ENCODE assay signal across 16 mouse cellular contexts in the genomic region with DNA sequence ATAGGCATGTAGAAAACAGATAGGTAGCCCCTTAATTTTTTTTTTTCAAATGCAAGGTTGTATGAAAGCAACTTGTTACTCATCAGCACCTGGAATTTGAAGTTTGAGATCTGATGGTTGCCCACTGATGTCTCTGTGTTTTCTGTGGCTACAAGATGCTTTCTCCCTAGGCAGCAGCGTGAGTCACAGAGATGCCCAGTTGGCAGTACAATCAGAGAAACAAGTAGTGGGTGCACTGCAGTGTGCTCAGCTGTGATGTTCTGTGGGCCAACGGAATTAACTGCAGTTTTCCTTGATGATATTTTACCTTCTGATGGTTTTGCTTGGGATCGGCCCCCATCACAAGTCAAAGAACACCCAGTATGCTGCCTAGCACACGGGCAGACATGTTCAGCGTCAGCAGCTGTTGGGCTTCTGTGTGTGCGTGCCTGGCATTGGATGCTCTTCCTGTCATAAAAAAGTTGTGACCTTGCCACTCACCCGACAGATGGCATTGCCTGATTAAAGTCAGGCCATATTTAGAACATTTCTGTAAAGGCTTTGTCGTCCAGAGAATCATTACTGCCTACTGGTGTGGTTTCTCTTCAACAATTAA.
DNase-seq lines count a peak whose midpoint lies in the region; ATAC-seq and TF ChIP-seq lines count a peak whose summit lies in the region.
"Had no signal": no experiment of that assay in that cellular context is flagged by ENCODE, and none has a peak within 500 bp of the region (broad histone marks: within the 10 kb centered on the region; RNA-seq: fewer than 3 reads in every experiment).

No protein-coding gene starts in this region.

- no peak overlapping the region for H3K4me3 ChIP-seq in kidney, postnatal 0 days (replicated peaks; ENCODE audit: low read depth, low read length)
- H3K4me3 ChIP-seq: limb, embryonic 15.5 days; midbrain, embryonic 15.5 days had no signal

- WGBS in kidney, postnatal 0 days, result 26% methylated on average over 8 of the region's 8 CpGs

- no peak for ATAC-seq in kidney, postnatal 0 days (replicated peaks; ENCODE audit: low FRiP score, low read depth)
- ATAC-seq: intestine, embryonic 16.5 days; midbrain, embryonic 15.5 days had no signal

- no peak overlapping the region for H3K4me2 ChIP-seq in kidney, postnatal 0 days (ENCODE audit: low read length)
- H3K4me2 ChIP-seq: limb, embryonic 15.5 days; midbrain, embryonic 15.5 days had no signal

- H3K9ac ChIP-seq in kidney, postnatal 0 days (ENCODE audit: low read depth, low read length), result no peak overlapping the region
- H3K9ac ChIP-seq: limb, embryonic 15.5 days; midbrain, embryonic 15.5 days had no signal

- no peaks in the 10 kb centered on the region for H3K36me3 ChIP-seq in kidney, postnatal 0 days (ENCODE audit: insufficient read depth, low read length)
- H3K36me3 ChIP-seq: limb, embryonic 15.5 days; midbrain, embryonic 15.5 days had no signal

- no peak for TF ChIP-seq CTCF in kidney, postnatal 0 days (IDR thresholded peaks at IDR 0.05; ENCODE audit: low read depth)

- intact Hi-C loops in left cerebral cortex, postnatal 14 days (cut with DNase I), result no loop called here

- H3K27me3 ChIP-seq in kidney, postnatal 0 days (ENCODE audit: insufficient read depth, low read length), result no peaks in the 10 kb centered on the region
- H3K27me3 ChIP-seq: CH12.LX; limb, embryonic 15.5 days; midbrain, embryonic 15.5 days had no signal

- H3K27ac ChIP-seq in kidney, postnatal 0 days, result no peak overlapping the region
- H3K27ac ChIP-seq: limb, embryonic 15.5 days; midbrain, embryonic 15.5 days had no signal

- peak; percentile 24 for DNase-seq in kidney, postnatal 0 days (ENCODE audit: low spot score)
- no peak for DNase-seq in kidney, adult 9 months
- DNase-seq in cerebellum, adult 11-12 months, result peak; percentile 45
- peak; percentile 55 to 62 for DNase-seq in cerebellum, postnatal 25 days
- peak; percentile 7 to 35 for DNase-seq in left cerebral cortex, postnatal 14 days (ENCODE audit: low spot score in 2 of 2)
- no peak for DNase-seq in heart, postnatal 4 days
- DNase-seq in heart, adult 11 months, result no peak
- DNase-seq in lung, postnatal 25 days (ENCODE audit: low spot score), result no peak
- DNase-seq: adrenal gland, postnatal 10 days; heart, postnatal 10 days; kidney, postnatal 36 days; thymus, adult 2 months had no signal

- H3K9me3 ChIP-seq in kidney, postnatal 0 days (replicated peaks; ENCODE audit: low read length), result no peaks in the 10 kb centered on the region
- H3K9me3 ChIP-seq: limb, embryonic 15.5 days; midbrain, embryonic 15.5 days had no signal

- H3K4me1 ChIP-seq in kidney, postnatal 0 days (replicated peaks; ENCODE audit: insufficient read depth, low read length), result 0 out of 2 replicates have a peak, but pooled peaks cover 4% of the 10 kb centered on the region
- H3K4me1 ChIP-seq: limb, embryonic 15.5 days; midbrain, embryonic 15.5 days had no signal

Comparison
In these comparisons a context has a peak if more than half of its experiments do, and no peak if none do; other contexts are left out.
1. DNase-seq: peak in kidney, postnatal 0 days (single experiment), cerebellum, adult 11-12 months (single experiment), cerebellum, postnatal 25 days (2 of 2) and left cerebral cortex, postnatal 14 days (2 of 2); none in kidney, adult 9 months (single experiment), heart, postnatal 4 days (single experiment), heart, adult 11 months (single experiment) and lung, postnatal 25 days (single experiment).